In genomic region chr6:98830191-98830590, GRCm38 (mm10) we compare ENCODE assay signal across 24 mouse cellular contexts.
"Had no signal": no experiment of that assay in that cellular context is flagged by ENCODE, and none has a peak within 500 bp of the region (broad histone marks: within the 10 kb centered on the region; RNA-seq: fewer than 3 reads in every experiment).

No protein-coding gene starts in this region.

- H3K4me3 ChIP-seq: gastrocnemius, adult 2 months; heart, embryonic 10.5 days; heart, embryonic 12.5 days; hindbrain, embryonic 10.5 days; hindbrain, embryonic 12.5 days; intestine, embryonic 15.5 days; layer of hippocampus, adult 2 months; left cerebral cortex, adult 2 months; limb, embryonic 10.5 days; limb, embryonic 12.5 days; liver, embryonic 12.5 days had no signal

- H3K9ac ChIP-seq: heart, embryonic 12.5 days; hindbrain, embryonic 12.5 days; hindbrain, embryonic 14.5 days; intestine, embryonic 15.5 days; limb, embryonic 12.5 days; liver, embryonic 12.5 days; liver, embryonic 14.5 days had no signal

- H3K27ac ChIP-seq: gastrocnemius, adult 2 months; heart, embryonic 10.5 days; hindbrain, embryonic 10.5 days; hindbrain, embryonic 12.5 days; hindbrain, embryonic 14.5 days; intestine, embryonic 15.5 days; kidney, postnatal 0 days; layer of hippocampus, adult 2 months; left cerebral cortex, adult 2 months; limb, embryonic 10.5 days; limb, embryonic 12.5 days; liver, embryonic 12.5 days; liver, embryonic 14.5 days had no signal

- ATAC-seq: hindbrain, embryonic 16.5 days; inflammation-experienced regulatory T-cells, adult 6 months; intestine, embryonic 15.5 days; intestine, postnatal 0 days; liver, embryonic 12.5 days had no signal

- H3K9me3 ChIP-seq: heart, embryonic 10.5 days; heart, embryonic 12.5 days; hindbrain, embryonic 10.5 days; hindbrain, embryonic 12.5 days; intestine, embryonic 15.5 days; limb, embryonic 10.5 days; limb, embryonic 12.5 days; liver, embryonic 12.5 days had no signal

- H3K27me3 ChIP-seq: heart, embryonic 12.5 days; hindbrain, embryonic 12.5 days; intestine, embryonic 15.5 days; limb, embryonic 12.5 days; liver, embryonic 12.5 days had no signal

- H3K4me1 ChIP-seq: heart, embryonic 10.5 days; heart, embryonic 12.5 days; hindbrain, embryonic 10.5 days; hindbrain, embryonic 12.5 days; intestine, embryonic 15.5 days; limb, embryonic 10.5 days; limb, embryonic 12.5 days; liver, embryonic 12.5 days had no signal

- DNase-seq: gastrocnemius, adult 2 months; gastrocnemius, postnatal 10 days; gastrocnemius, postnatal 25 days; heart, adult 18-20 months; heart, postnatal 10 days; heart, postnatal 4 days; kidney, postnatal 25 days; lung, adult 18-20 months had no signal

- H3K4me2 ChIP-seq: heart, embryonic 12.5 days; hindbrain, embryonic 12.5 days; hindbrain, embryonic 14.5 days; intestine, embryonic 15.5 days; limb, embryonic 12.5 days; liver, embryonic 12.5 days had no signal

- H3K36me3 ChIP-seq: heart, embryonic 10.5 days; heart, embryonic 12.5 days; hindbrain, embryonic 10.5 days; hindbrain, embryonic 12.5 days; intestine, embryonic 15.5 days; limb, embryonic 10.5 days; limb, embryonic 12.5 days; liver, embryonic 12.5 days had no signal
